Mouse (Mus musculus): Measurements from ENCODE around the gene Ogdh.

GRCm38 (mm10) chr11:6294632-6295031 lies 3.2 kb downstream of the Ogdh start:
- TF ChIP-seq CTCF (IDR thresholded peaks at IDR 0.05; ENCODE audit: insufficient read depth, low read depth, low read length) (no peak), POLR2A (IDR thresholded peaks at IDR 0.05; ENCODE audit: insufficient read depth, low read depth, low read length) (no peak)
